Mouse (Mus musculus) neural tube, embryonic 12.5 days (tissue): Measurements from ENCODE around the gene Xlr5c. TPM values are rescaled to one million over a fixed set of nuclear protein-coding genes. Genes with fewer than 3 reads are reported as not detected.

Experiments used
- polyA plus RNA-seq: library from polyadenylated mRNA; unstranded; fragments of >200 nt; fragmentation: Nextera tagmentation; extraction: Ambion mirVana; gene quantifications from 2 replicates; pipeline ENCODE4 v1.2.1, GENCODE M21; 2016

The Xlr5c gene
- polyA plus RNA-seq, 1 experiment from 2014 or later = not detected

Other genes starting within 250 kb of the Xlr5c start
- 0.99 and 1.1 TPM in 2 replicates for gene Pnma3, start 228.2 kb downstream of the Xlr5c start, polyA plus RNA-seq
- gene Xlr4a, start 210.5 kb downstream of the Xlr5c start, polyA plus RNA-seq = 0.71 and 0.91 TPM in 2 replicates
- gene Xlr3a, start 195.9 kb downstream of the Xlr5c start, polyA plus RNA-seq = 3.7 and 4.1 TPM in 2 replicates
- gene Gm14685, start 175.9 kb downstream of the Xlr5c start, polyA plus RNA-seq = 0.23 and 0.26 TPM in 2 replicates
- not detected in 2 replicates for gene Xlr5b, start 144.2 kb downstream of the Xlr5c start, polyA plus RNA-seq
- not detected in 2 replicates for gene DXBay18, start 143.5 kb downstream of the Xlr5c start, polyA plus RNA-seq
- gene Spin2d, start 116.0 kb downstream of the Xlr5c start, polyA plus RNA-seq = not detected in 2 replicates
- gene Xlr3b, start 100.8 kb downstream of the Xlr5c start, polyA plus RNA-seq = 18.7 and 21.4 TPM in 2 replicates
- 0.37 and 0.57 TPM in 2 replicates for gene Xlr4b, start 78.6 kb downstream of the Xlr5c start, polyA plus RNA-seq
- 23.9 and 26.1 TPM in 2 replicates for gene F8a, start 64.7 kb downstream of the Xlr5c start, polyA plus RNA-seq
- gene Xlr4c, start 49.8 kb downstream of the Xlr5c start, polyA plus RNA-seq = 0.57 TPM in 1 of 2 replicates, not detected in the other
- 0.60 and 0.82 TPM in 2 replicates for gene Xlr3c, start 27.6 kb downstream of the Xlr5c start, polyA plus RNA-seq
- not detected in 2 replicates for gene Xlr5a, start within 50 bp of the Xlr5c start, polyA plus RNA-seq
- gene Gm45015, start 43.9 kb upstream of the Xlr5c start, polyA plus RNA-seq = not detected in 2 replicates
- gene Zfp275, start 49.6 kb upstream of the Xlr5c start, polyA plus RNA-seq = 15.6 and 15.7 TPM in 2 replicates
- gene Gm18336, start 105.8 kb upstream of the Xlr5c start, polyA plus RNA-seq = not detected in 2 replicates
- 0.17 and 0.35 TPM in 2 replicates for gene Zfp92, start 118.1 kb upstream of the Xlr5c start, polyA plus RNA-seq
- not detected in 2 replicates for gene Trex2, start 142.4 kb upstream of the Xlr5c start, polyA plus RNA-seq
- gene Haus7, start 166.1 kb upstream of the Xlr5c start, polyA plus RNA-seq = 62.8 and 63.3 TPM in 2 replicates
- 21.2 and 28.6 TPM in 2 replicates for gene Bgn, start 190.6 kb upstream of the Xlr5c start, polyA plus RNA-seq
- gene Atp2b3, start 210.1 kb upstream of the Xlr5c start, polyA plus RNA-seq = 1.4 and 2.2 TPM in 2 replicates